Mouse (Mus musculus): Measurements from ENCODE around the gene Smco2. TPM values are rescaled to one million over a fixed set of nuclear protein-coding genes. Genes with fewer than 3 reads are reported as not detected.

Smco2 gene
- polyA plus RNA-seq, 1 experiment: 0.12 TPM

- no peak overlapping the region for H3K4me3 ChIP-seq (replicated peaks; ENCODE audit: extremely low read depth, low read depth, low read length)
- no peaks in the 10 kb centered on the region for H3K4me1 ChIP-seq (ENCODE audit: control insufficient read depth, insufficient read depth, low read length)
- TF ChIP-seq CTCF (IDR thresholded peaks at IDR 0.05; ENCODE audit: insufficient read depth, low read length) (no peak), POLR2A (IDR thresholded peaks at IDR 0.05; ENCODE audit: borderline replicate concordance, extremely low read depth, low read depth, low read length) (no peak)
- no peak for DNase-seq
- 60% methylated on average over 3 of the region's 3 CpGs for WGBS
These were observed 15.6 kb upstream of the Smco2 start for GRCm38 (mm10) chr6:146834342-146834741.

DNA sequence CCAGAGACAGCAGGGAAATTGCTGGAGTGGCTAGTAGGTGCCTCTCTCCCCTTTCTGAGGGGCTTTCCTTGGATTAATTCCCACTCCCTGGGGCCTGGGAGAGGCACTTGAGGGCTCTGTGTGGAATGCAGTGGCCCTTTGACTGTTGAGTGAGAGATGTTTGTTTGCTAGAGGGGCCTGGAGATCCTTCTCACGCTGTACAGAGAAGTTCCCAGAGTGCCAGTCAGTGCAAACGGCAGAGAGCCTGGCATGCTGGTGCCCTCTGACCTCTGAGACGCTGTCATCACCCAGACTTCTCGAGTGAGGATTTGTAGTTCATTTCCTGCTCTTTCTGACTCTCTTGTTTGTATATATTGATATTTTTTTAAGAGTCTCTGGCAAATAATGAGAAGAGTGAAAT lies 14.1 kb upstream of the Smco2 start:
- Histone ChIP-seq H3K4me3 (replicated peaks; ENCODE audit: extremely low read depth, low read depth, low read length) (no peak overlapping the region), H3K4me1 (ENCODE audit: control insufficient read depth, insufficient read depth, low read length) (no peaks in the 10 kb centered on the region)
- DNase-seq: peak; percentile 14
- 21% methylated on average over 4 of the region's 4 CpGs for whole genome bisulfite sequencing
- TF ChIP-seq CTCF (IDR thresholded peaks at IDR 0.05; ENCODE audit: insufficient read depth, low read length): no peak
- no peak for TF ChIP-seq POLR2A (IDR thresholded peaks at IDR 0.05; ENCODE audit: borderline replicate concordance, extremely low read depth, low read depth, low read length)

DNA sequence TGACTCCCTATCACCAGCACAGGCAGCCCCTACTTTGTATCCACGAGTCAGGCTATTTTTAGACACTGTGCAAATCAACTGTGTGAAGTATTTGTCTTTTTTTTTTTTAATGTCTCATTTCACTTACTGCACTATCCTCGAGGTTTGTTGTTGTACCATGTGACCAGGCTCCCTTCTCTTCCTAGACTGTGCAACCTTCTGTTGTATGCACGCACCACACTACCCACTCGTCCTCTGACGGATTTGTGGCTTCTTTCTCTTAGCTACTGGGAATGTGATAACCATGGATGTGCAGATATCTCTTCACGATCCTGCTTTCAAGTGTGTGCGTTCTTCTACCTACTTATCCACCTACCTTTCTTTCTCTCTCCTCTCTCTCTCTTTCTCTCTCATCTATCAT lies 12.6 kb upstream of the Smco2 start:
- Histone ChIP-seq H3K4me3 (replicated peaks; ENCODE audit: extremely low read depth, low read depth, low read length) (no peak overlapping the region), H3K4me1 (ENCODE audit: control insufficient read depth, insufficient read depth, low read length) (no peaks in the 10 kb centered on the region)
- 70% methylated on average over 7 of the region's 7 CpGs for WGBS
- no peak for DNase-seq
- no peak for TF ChIP-seq CTCF (IDR thresholded peaks at IDR 0.05; ENCODE audit: insufficient read depth, low read length)
- TF ChIP-seq POLR2A (IDR thresholded peaks at IDR 0.05; ENCODE audit: borderline replicate concordance, extremely low read depth, low read depth, low read length): no peak

DNA sequence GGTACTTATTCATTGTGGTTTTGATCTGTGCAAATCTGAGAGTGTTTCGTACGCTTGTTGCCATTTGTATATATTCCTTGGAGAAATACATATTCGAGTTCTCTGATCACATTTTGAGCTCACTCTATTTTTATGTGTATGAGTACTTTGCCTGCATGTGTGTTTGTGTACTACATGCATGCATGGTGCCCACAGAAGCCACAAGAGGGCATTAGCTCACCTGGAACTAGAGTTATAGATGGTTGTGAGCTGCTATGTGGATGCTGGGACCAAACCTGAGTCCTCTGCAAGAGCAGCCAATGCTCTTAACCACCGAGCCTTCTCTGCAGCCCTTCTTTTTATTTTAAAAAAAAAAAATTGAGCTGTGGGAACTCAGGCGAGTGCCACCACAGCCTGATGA lies 11.5 kb upstream of the Smco2 start:
- H3K4me1 ChIP-seq (ENCODE audit: control insufficient read depth, insufficient read depth, low read length): no peaks in the 10 kb centered on the region
- no peak overlapping the region for H3K4me3 ChIP-seq (replicated peaks; ENCODE audit: extremely low read depth, low read depth, low read length)
- TF ChIP-seq CTCF (IDR thresholded peaks at IDR 0.05; ENCODE audit: insufficient read depth, low read length): no peak
- no peak for TF ChIP-seq POLR2A (IDR thresholded peaks at IDR 0.05; ENCODE audit: borderline replicate concordance, extremely low read depth, low read depth, low read length)
- WGBS: 93% methylated on average over 5 of the region's 5 CpGs
- DNase-seq: no peak

- DNase-seq: no peak
- Histone ChIP-seq H3K4me1 (ENCODE audit: control insufficient read depth, insufficient read depth, low read length) (no peaks in the 10 kb centered on the region), H3K4me3 (replicated peaks; ENCODE audit: extremely low read depth, low read depth, low read length) (no peak overlapping the region)
- no peak for TF ChIP-seq CTCF (IDR thresholded peaks at IDR 0.05; ENCODE audit: insufficient read depth, low read length)
- TF ChIP-seq POLR2A (IDR thresholded peaks at IDR 0.05; ENCODE audit: borderline replicate concordance, extremely low read depth, low read depth, low read length): no peak
- 86% methylated on average over 4 of the region's 4 CpGs for WGBS
These were observed 11.0 kb upstream of the Smco2 start for GRCm38 (mm10) chr6:146838863-146839262.

GRCm38 (mm10) chr6:146844867-146845266 lies 5.0 kb upstream of the Smco2 start:
- Histone ChIP-seq H3K4me3 (replicated peaks; ENCODE audit: extremely low read depth, low read depth, low read length) (no peak overlapping the region), H3K4me1 (ENCODE audit: control insufficient read depth, insufficient read depth, low read length) (no peaks in the 10 kb centered on the region)
- TF ChIP-seq POLR2A (IDR thresholded peaks at IDR 0.05; ENCODE audit: borderline replicate concordance, extremely low read depth, low read depth, low read length) (no peak), CTCF (IDR thresholded peaks at IDR 0.05; ENCODE audit: insufficient read depth, low read length) (no peak)
- WGBS: 88% methylated on average over 6 of the region's 6 CpGs
- DNase-seq: no peak

DNA sequence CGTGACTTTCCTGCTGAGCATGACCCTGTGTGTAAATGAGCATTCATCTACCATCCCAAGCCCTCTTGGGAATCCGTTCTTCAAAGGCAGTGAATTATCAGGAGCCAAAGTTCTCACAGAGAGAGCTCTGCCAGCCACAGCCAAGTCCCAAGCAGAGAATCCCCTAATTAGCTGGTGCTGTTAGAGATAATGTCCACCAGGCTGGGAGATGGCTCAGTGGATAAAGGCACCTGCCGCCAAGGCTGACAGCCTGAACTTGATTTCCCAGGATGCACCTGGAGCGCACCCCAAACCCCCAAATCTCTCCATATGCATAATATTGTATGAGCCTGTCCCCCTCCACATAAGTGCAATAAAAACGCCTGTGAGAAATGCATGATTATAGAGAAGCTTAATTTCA lies 4.6 kb upstream of the Smco2 start:
- 92% methylated on average over 5 of the region's 5 CpGs for WGBS
- no peak for DNase-seq
- TF ChIP-seq POLR2A (IDR thresholded peaks at IDR 0.05; ENCODE audit: borderline replicate concordance, extremely low read depth, low read depth, low read length) (no peak), CTCF (IDR thresholded peaks at IDR 0.05; ENCODE audit: insufficient read depth, low read length) (no peak)

DNA sequence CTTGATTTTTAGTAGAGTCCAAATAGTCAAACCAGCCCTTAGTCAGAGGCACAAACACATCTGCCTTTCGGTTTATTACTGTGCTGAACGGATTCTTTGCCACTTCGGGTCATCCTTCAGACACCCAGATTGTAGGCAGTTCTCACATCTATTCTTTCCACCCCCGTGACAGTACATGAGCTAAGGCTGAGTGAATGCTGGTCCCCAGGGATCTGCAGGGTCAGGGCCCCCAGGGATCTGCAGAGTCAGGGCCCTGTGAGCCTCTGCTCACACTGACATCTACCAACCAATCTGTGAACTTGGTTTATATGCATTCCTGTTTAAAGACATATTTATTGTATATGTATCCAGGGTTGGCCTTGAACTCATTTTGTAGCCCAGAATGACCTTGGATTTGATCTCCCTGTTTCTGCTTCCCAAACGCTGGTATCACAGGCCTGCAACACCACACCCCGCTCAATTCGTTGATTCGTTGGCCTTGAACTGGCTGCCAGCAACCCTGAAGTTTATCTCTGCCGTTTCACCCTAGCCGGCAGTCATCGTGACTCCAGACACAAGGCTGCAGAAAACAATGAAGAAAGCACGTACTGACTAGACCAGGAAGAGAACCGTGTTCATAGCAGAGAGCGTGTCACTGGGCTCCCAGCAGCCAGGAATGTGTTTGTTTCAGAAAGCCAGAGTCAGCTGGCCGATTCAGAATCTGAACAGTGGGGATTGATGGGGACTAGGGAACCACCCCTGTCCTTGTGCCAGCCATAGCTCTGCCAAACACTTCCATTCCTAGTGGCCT lies 3.7 kb upstream of the Smco2 start:
- DNase-seq: peak; percentile 14
- WGBS: 45% methylated on average over 15 of the region's 15 CpGs
- Histone ChIP-seq H3K4me3 (replicated peaks; ENCODE audit: extremely low read depth, low read depth, low read length) (no peak overlapping the region), H3K4me1 (ENCODE audit: control insufficient read depth, insufficient read depth, low read length) (no peaks in the 10 kb centered on the region)
- TF ChIP-seq CTCF (IDR thresholded peaks at IDR 0.05; ENCODE audit: insufficient read depth, low read length) (no peak), POLR2A (IDR thresholded peaks at IDR 0.05; ENCODE audit: borderline replicate concordance, extremely low read depth, low read depth, low read length) (no peak)

More for the DNA sequence above, 4.6 kb upstream of the Smco2 start:
- Histone ChIP-seq H3K4me1 (ENCODE audit: control insufficient read depth, insufficient read depth, low read length) (no peaks in the 10 kb centered on the region), H3K4me3 (replicated peaks; ENCODE audit: extremely low read depth, low read depth, low read length) (no peak overlapping the region)

GRCm38 (mm10) chr6:146847402-146847801 lies 2.5 kb upstream of the Smco2 start:
- Histone ChIP-seq H3K4me3 (replicated peaks; ENCODE audit: extremely low read depth, low read depth, low read length) (no peak overlapping the region), H3K4me1 (ENCODE audit: control insufficient read depth, insufficient read depth, low read length) (no peaks in the 10 kb centered on the region)
- WGBS: 93% methylated on average over 3 of the region's 3 CpGs
- TF ChIP-seq POLR2A (IDR thresholded peaks at IDR 0.05; ENCODE audit: borderline replicate concordance, extremely low read depth, low read depth, low read length) (no peak), CTCF (IDR thresholded peaks at IDR 0.05; ENCODE audit: insufficient read depth, low read length) (no peak)
- no peak for DNase-seq

- DNase-seq: no peak
- no peaks in the 10 kb centered on the region; the same call in 1 of the 2 replicates for H3K4me1 ChIP-seq (ENCODE audit: control insufficient read depth, insufficient read depth, low read length)
- TF ChIP-seq POLR2A (IDR thresholded peaks at IDR 0.05; ENCODE audit: borderline replicate concordance, extremely low read depth, low read depth, low read length): no peak
- TF ChIP-seq CTCF (IDR thresholded peaks at IDR 0.05; ENCODE audit: insufficient read depth, low read length): no peak
- whole genome bisulfite sequencing: 66% methylated on average over 3 of the region's 3 CpGs
- no peak overlapping the region for H3K4me3 ChIP-seq (replicated peaks; ENCODE audit: extremely low read depth, low read depth, low read length)
These were observed 1.6 kb upstream of the Smco2 start for GRCm38 (mm10) chr6:146848281-146848680.
